Mouse (Mus musculus): Measurements from ENCODE around the gene Ksr2. TPM values are rescaled to one million over a fixed set of nuclear protein-coding genes. Genes with fewer than 3 reads are reported as not detected.

Ksr2 gene
- polyA plus RNA-seq, 1 experiment, result 0.14 TPM

- Histone ChIP-seq H3K4me3 (ENCODE audit: low read depth, low read length) (no peak overlapping the region), H3K27me3 (ENCODE audit: control insufficient read depth, insufficient read depth, low read length) (no peaks in the 10 kb centered on the region), H3K4me1 (ENCODE audit: control insufficient read depth, insufficient read depth, insufficient read length, low read length) (no peaks in the 10 kb centered on the region), H3K27ac (ENCODE audit: insufficient read depth, low read depth, low read length) (no peak overlapping the region), H3K36me3 (ENCODE audit: control insufficient read depth, insufficient read depth, low read length) (no peaks in the 10 kb centered on the region)
- TF ChIP-seq POLR2A (IDR thresholded peaks at IDR 0.05; ENCODE audit: low read depth, low read length), result no peak
- no peak for TF ChIP-seq CTCF (IDR thresholded peaks at IDR 0.05; ENCODE audit: extremely low read depth, insufficient read length, insufficient replicate concordance, low read depth, low read length)
- WGBS, result 94% methylated on average over 6 of the region's 6 CpGs
Measured at GRCm38 (mm10) chr5:117677231-117677630, 263.4 kb downstream of the Ksr2 start.

GRCm38 (mm10) chr5:117678371-117678770 is 264.6 kb downstream of the Ksr2 start:
- no peak overlapping the region for H3K27ac ChIP-seq (ENCODE audit: insufficient read depth, low read depth, low read length)

GRCm38 (mm10) chr5:117682226-117682625 is 268.4 kb downstream of the Ksr2 start:
- H3K4me1 ChIP-seq (ENCODE audit: control insufficient read depth, insufficient read depth, insufficient read length, low read length), result no peaks in the 10 kb centered on the region
- no peaks in the 10 kb centered on the region for H3K36me3 ChIP-seq (ENCODE audit: control insufficient read depth, insufficient read depth, low read length)
- H3K27ac ChIP-seq (ENCODE audit: insufficient read depth, low read depth, low read length), result no peak overlapping the region
- WGBS, result 82% methylated on average over 3 of the region's 3 CpGs
- H3K4me3 ChIP-seq (ENCODE audit: low read depth, low read length), result no peak overlapping the region
- no peaks in the 10 kb centered on the region for H3K27me3 ChIP-seq (ENCODE audit: control insufficient read depth, insufficient read depth, low read length)
- TF ChIP-seq CTCF (IDR thresholded peaks at IDR 0.05; ENCODE audit: extremely low read depth, insufficient read length, insufficient replicate concordance, low read depth, low read length) (no peak), POLR2A (IDR thresholded peaks at IDR 0.05; ENCODE audit: low read depth, low read length) (no peak)

More at GRCm38 (mm10) chr5:117678371-117678770, 264.6 kb downstream of the Ksr2 start:
- Histone ChIP-seq H3K4me3 (ENCODE audit: low read depth, low read length) (no peak overlapping the region), H3K36me3 (ENCODE audit: control insufficient read depth, insufficient read depth, low read length) (no peaks in the 10 kb centered on the region), H3K4me1 (ENCODE audit: control insufficient read depth, insufficient read depth, insufficient read length, low read length) (no peaks in the 10 kb centered on the region), H3K27me3 (ENCODE audit: control insufficient read depth, insufficient read depth, low read length) (no peaks in the 10 kb centered on the region)
- TF ChIP-seq POLR2A (IDR thresholded peaks at IDR 0.05; ENCODE audit: low read depth, low read length) (no peak), CTCF (IDR thresholded peaks at IDR 0.05; ENCODE audit: extremely low read depth, insufficient read length, insufficient replicate concordance, low read depth, low read length) (no peak)
- WGBS, result 67% methylated on average over 5 of the region's 5 CpGs

GRCm38 (mm10) chr5:117684491-117684890 is 270.7 kb downstream of the Ksr2 start:
- Histone ChIP-seq H3K4me3 (ENCODE audit: low read depth, low read length) (no peak overlapping the region), H3K27ac (ENCODE audit: insufficient read depth, low read depth, low read length) (no peak overlapping the region), H3K4me1 (ENCODE audit: control insufficient read depth, insufficient read depth, insufficient read length, low read length) (no peaks in the 10 kb centered on the region), H3K27me3 (ENCODE audit: control insufficient read depth, insufficient read depth, low read length) (no peaks in the 10 kb centered on the region), H3K36me3 (ENCODE audit: control insufficient read depth, insufficient read depth, low read length) (no peaks in the 10 kb centered on the region)
- 92% methylated on average over 8 of the region's 8 CpGs for WGBS
- no peak for TF ChIP-seq POLR2A (IDR thresholded peaks at IDR 0.05; ENCODE audit: low read depth, low read length)
- no peak for TF ChIP-seq CTCF (IDR thresholded peaks at IDR 0.05; ENCODE audit: extremely low read depth, insufficient read length, insufficient replicate concordance, low read depth, low read length)

- no peaks in the 10 kb centered on the region for H3K36me3 ChIP-seq (ENCODE audit: control insufficient read depth, insufficient read depth, low read length)
- no peaks in the 10 kb centered on the region for H3K27me3 ChIP-seq (ENCODE audit: control insufficient read depth, insufficient read depth, low read length)
- no peak overlapping the region for H3K4me3 ChIP-seq (ENCODE audit: low read depth, low read length)
- WGBS, result 43% methylated on average over 4 of the region's 4 CpGs
- H3K27ac ChIP-seq (ENCODE audit: insufficient read depth, low read depth, low read length), result no peak overlapping the region
- TF ChIP-seq CTCF (IDR thresholded peaks at IDR 0.05; ENCODE audit: extremely low read depth, insufficient read length, insufficient replicate concordance, low read depth, low read length), result no peak
- TF ChIP-seq POLR2A (IDR thresholded peaks at IDR 0.05; ENCODE audit: low read depth, low read length), result no peak
- H3K4me1 ChIP-seq (ENCODE audit: control insufficient read depth, insufficient read depth, insufficient read length, low read length), result no peaks in the 10 kb centered on the region
Measured at GRCm38 (mm10) chr5:117687770-117688352, 274.1 kb downstream of the Ksr2 start.

- no peak overlapping the region for H3K27ac ChIP-seq (ENCODE audit: insufficient read depth, low read depth, low read length)
- WGBS, result 44% methylated on average over 3 of the region's 3 CpGs
Measured at GRCm38 (mm10) chr5:117688738-117689137, 274.9 kb downstream of the Ksr2 start.

GRCm38 (mm10) chr5:117689840-117690239 is 276.0 kb downstream of the Ksr2 start:
- H3K27ac ChIP-seq (ENCODE audit: insufficient read depth, low read depth, low read length), result no peak overlapping the region
- no peaks in the 10 kb centered on the region for H3K27me3 ChIP-seq (ENCODE audit: control insufficient read depth, insufficient read depth, low read length)
- 63% methylated on average over 8 of the region's 8 CpGs for WGBS
- no peaks in the 10 kb centered on the region for H3K4me1 ChIP-seq (ENCODE audit: control insufficient read depth, insufficient read depth, insufficient read length, low read length)
- H3K36me3 ChIP-seq (ENCODE audit: control insufficient read depth, insufficient read depth, low read length), result no peaks in the 10 kb centered on the region
- TF ChIP-seq CTCF (IDR thresholded peaks at IDR 0.05; ENCODE audit: extremely low read depth, insufficient read length, insufficient replicate concordance, low read depth, low read length), result no peak
- TF ChIP-seq POLR2A (IDR thresholded peaks at IDR 0.05; ENCODE audit: low read depth, low read length), result no peak
- no peak overlapping the region for H3K4me3 ChIP-seq (ENCODE audit: low read depth, low read length)

More at GRCm38 (mm10) chr5:117688738-117689137, 274.9 kb downstream of the Ksr2 start:
- Histone ChIP-seq H3K27me3 (ENCODE audit: control insufficient read depth, insufficient read depth, low read length) (no peaks in the 10 kb centered on the region), H3K36me3 (ENCODE audit: control insufficient read depth, insufficient read depth, low read length) (no peaks in the 10 kb centered on the region), H3K4me1 (ENCODE audit: control insufficient read depth, insufficient read depth, insufficient read length, low read length) (no peaks in the 10 kb centered on the region), H3K4me3 (ENCODE audit: low read depth, low read length) (no peak overlapping the region)
- TF ChIP-seq POLR2A (IDR thresholded peaks at IDR 0.05; ENCODE audit: low read depth, low read length), result no peak
- TF ChIP-seq CTCF (IDR thresholded peaks at IDR 0.05; ENCODE audit: extremely low read depth, insufficient read length, insufficient replicate concordance, low read depth, low read length), result no peak

Data from small intestine, adult 2 months (tissue).